Mouse (Mus musculus) adrenal gland, postnatal 4 days (tissue): Measurements from ENCODE around the gene Svop. TPM values are rescaled to one million over a fixed set of nuclear protein-coding genes. Genes with fewer than 3 reads are reported as not detected.

ENCODE experiments used
- DNase-seq, 2 experiments: peaks; one replicate each; pipeline ENCODE4 v3.0.0; 2021 to 2022; ENCODE audit warnings: low spot score in 2 of 2, mixed read lengths in 2 of 2
- long read RNA-seq, 2 experiments: library from polyadenylated mRNA; stranded (forward); transcript quantifications; one replicate each; pipeline ENCODE4 v2.0.0; 2021
- total RNA-seq, 2 experiments: library from RNA; stranded (reverse); gene quantifications; 2 replicates each; pipeline ENCODE4 v1.2.3; 2021

The Svop gene
- total RNA-seq: 1 to 10 TPM; 6.2 to 7.5 TPM
- long read RNA-seq, experiment 1, transcript Svop-201 (16 exons, 3,379 nt): major isoform, 6 of 11 reads
- long read RNA-seq, experiment 1, partial matches to known transcripts: 0 of 11 reads
- long read RNA-seq, experiment 1, other reads (novel, unspliced or antisense): 5 of 11 reads
- long read RNA-seq, experiment 2, transcript Svop-201 (16 exons, 3,379 nt): major isoform, 12 of 18 reads
- long read RNA-seq, experiment 2, partial matches to known transcripts: 1 of 18 reads
- long read RNA-seq, experiment 2, other reads (novel, unspliced or antisense): 5 of 18 reads

GRCm38 (mm10) chr5:114091057-114091807, at the start of gene Svop:
TSS of gene Svop (minus strand) at chr5:114091570.
- DNase-seq: peak; percentile 59 to 60

- peak; percentile 53 to 82 for DNase-seq
Measured at GRCm38 (mm10) chr5:114139175-114139574, 47.8 kb upstream of the Svop start.

- DNase-seq: no peak
Measured at GRCm38 (mm10) chr5:114138277-114139164, 47.2 kb upstream of the Svop start.

GRCm38 (mm10) chr5:114137481-114138276, 46.3 kb upstream of the Svop start:
- no peak for DNase-seq

- no peak for DNase-seq
Measured at GRCm38 (mm10) chr5:114135516-114135915, 44.1 kb upstream of the Svop start.

GRCm38 (mm10) chr5:114134091-114134534, 42.7 kb upstream of the Svop start:
- peak; percentile 49 to 62 for DNase-seq

- DNase-seq: no peak
Measured at GRCm38 (mm10) chr5:114132841-114133240, 41.5 kb upstream of the Svop start.

- DNase-seq: peak in 1 of 2 experiments; percentile 12
Measured at GRCm38 (mm10) chr5:114131521-114131840, 40.1 kb upstream of the Svop start.

GRCm38 (mm10) chr5:114130698-114131520, 39.5 kb upstream of the Svop start:
- peak; percentile 82 to 92 for DNase-seq

GRCm38 (mm10) chr5:114130211-114130605, 38.8 kb upstream of the Svop start, which contains the start of gene Ung:
TSS of gene Ung (plus strand) at chr5:114130386.
- DNase-seq: no peak

GRCm38 (mm10) chr5:114129550-114130210, 38.3 kb upstream of the Svop start:
- DNase-seq: no peak

GRCm38 (mm10) chr5:114127374-114128349, 36.3 kb upstream of the Svop start, which contains the start of gene Alkbh2:
TSS of gene Alkbh2 (minus strand) at chr5:114128218.
- peak; percentile 59 to 81 for DNase-seq

GRCm38 (mm10) chr5:114126499-114127244, 35.3 kb upstream of the Svop start:
- DNase-seq: no peak

GRCm38 (mm10) chr5:114126008-114126407, 34.6 kb upstream of the Svop start:
- DNase-seq: no peak

GRCm38 (mm10) chr5:114119806-114120205, 28.4 kb upstream of the Svop start:
- no peak for DNase-seq

- no peak for DNase-seq
Measured at GRCm38 (mm10) chr5:114116586-114116985, 25.2 kb upstream of the Svop start.

GRCm38 (mm10) chr5:114115030-114115429, 23.7 kb upstream of the Svop start:
- no peak for DNase-seq
